ENCODE assay signal across 11 mouse cellular contexts in the genomic region with DNA sequence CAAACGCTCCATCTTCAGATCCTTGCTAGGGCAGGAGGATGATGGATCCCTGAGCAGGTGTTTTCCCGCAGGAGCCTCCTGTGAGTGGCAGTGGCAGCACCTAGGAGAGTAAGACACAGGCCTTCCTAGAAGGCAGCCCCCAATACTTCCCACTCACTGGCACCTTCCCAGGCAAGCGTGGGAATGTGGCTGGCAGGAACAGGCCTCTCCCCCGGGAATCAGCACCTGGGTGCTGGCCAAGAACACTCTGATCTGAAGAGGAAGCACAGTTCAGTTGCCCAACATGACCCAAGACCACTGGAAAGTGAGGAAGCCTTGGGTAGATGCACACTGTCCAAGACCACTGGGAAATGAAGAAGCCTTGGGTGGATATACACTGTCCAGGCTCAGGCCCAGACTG. TPM values are rescaled to one million over a fixed set of nuclear protein-coding genes. Genes with fewer than 3 reads are reported as not detected.
DNase-seq lines count a peak whose midpoint lies in the region; ATAC-seq lines count a peak whose summit lies in the region.
"Had no signal": no experiment of that assay in that cellular context is flagged by ENCODE, and none has a peak within 500 bp of the region (broad histone marks: within the 10 kb centered on the region; RNA-seq: fewer than 3 reads in every experiment).

No protein-coding gene starts in this region.

- no peaks in the 10 kb centered on the region for H3K27me3 ChIP-seq in kidney, embryonic 16.5 days (ENCODE audit: insufficient read depth, low read length)
- H3K27me3 ChIP-seq in midbrain, embryonic 13.5 days, result no peaks in the 10 kb centered on the region
- H3K27me3 ChIP-seq: hindbrain, embryonic 15.5 days; lung, embryonic 15.5 days had no signal

- 81% methylated on average over 4 of the region's 4 CpGs for WGBS in kidney, embryonic 16.5 days
- WGBS in midbrain, embryonic 13.5 days, result 88% methylated on average over 4 of the region's 4 CpGs

- no peak overlapping the region for H3K4me2 ChIP-seq in kidney, embryonic 16.5 days (replicated peaks; ENCODE audit: low read depth, low read length)
- H3K4me2 ChIP-seq in midbrain, embryonic 13.5 days (replicated peaks), result no peak overlapping the region
- H3K4me2 ChIP-seq: hindbrain, embryonic 15.5 days; lung, embryonic 15.5 days had no signal

- H3K9ac ChIP-seq in kidney, embryonic 16.5 days (replicated peaks; ENCODE audit: low read length), result no peak overlapping the region
- no peak overlapping the region for H3K9ac ChIP-seq in midbrain, embryonic 13.5 days (replicated peaks)
- H3K9ac ChIP-seq: hindbrain, embryonic 15.5 days; lung, embryonic 15.5 days had no signal

- no peak overlapping the region for H3K4me3 ChIP-seq in kidney, embryonic 16.5 days (ENCODE audit: low read length)
- no peak overlapping the region for H3K4me3 ChIP-seq in midbrain, embryonic 13.5 days (replicated peaks)
- H3K4me3 ChIP-seq: hindbrain, embryonic 15.5 days; lung, embryonic 15.5 days had no signal

- no peaks in the 10 kb centered on the region for H3K36me3 ChIP-seq in kidney, embryonic 16.5 days (ENCODE audit: insufficient read depth, low read length)
- H3K36me3 ChIP-seq in midbrain, embryonic 13.5 days, result no peaks in the 10 kb centered on the region
- H3K36me3 ChIP-seq: hindbrain, embryonic 15.5 days; lung, embryonic 15.5 days had no signal

- ATAC-seq in kidney, embryonic 16.5 days (ENCODE audit: low FRiP score, low TSS enrichment), result no peak
- no peak for ATAC-seq in midbrain, embryonic 13.5 days

- peak; percentile 54 for DNase-seq in kidney, postnatal 10 days
- DNase-seq in frontal cortex, postnatal 36 days (ENCODE audit: low spot score in 2 of 2), result peak; percentile 45 to 68
- DNase-seq in heart, postnatal 14 days, result peak; percentile 73 to 76
- DNase-seq in lung, postnatal 4 days, result peak; percentile 66 to 69
- no peak for DNase-seq in thymus, postnatal 4 days
- no peak for DNase-seq in natural killer cell, adult 2 months (ENCODE audit: low spot score in 2 of 2)

- H3K27ac ChIP-seq in kidney, embryonic 16.5 days (ENCODE audit: low read length), result no peak overlapping the region
- H3K27ac ChIP-seq in midbrain, embryonic 13.5 days, result no peak overlapping the region
- H3K27ac ChIP-seq: hindbrain, embryonic 15.5 days had no signal

- no peaks in the 10 kb centered on the region for H3K9me3 ChIP-seq in kidney, embryonic 16.5 days (ENCODE audit: low read length)
- no peaks in the 10 kb centered on the region for H3K9me3 ChIP-seq in midbrain, embryonic 13.5 days
- H3K9me3 ChIP-seq: hindbrain, embryonic 15.5 days; lung, embryonic 15.5 days had no signal

- peaks cover 15% of the 10 kb centered on the region for H3K4me1 ChIP-seq in kidney, embryonic 16.5 days (ENCODE audit: insufficient read depth, low read length)
- peaks cover 5% of the 10 kb centered on the region for H3K4me1 ChIP-seq in midbrain, embryonic 13.5 days (replicated peaks)

- intact Hi-C loops in heart, postnatal 14 days (cut with DNase I), result no loop called here

RNA-seq across cellular contexts. Expression of a gene that starts 24.7 kb away (rescaled TPM):
- 257 and 266 TPM in 2 replicates for polyA plus RNA-seq in kidney, embryonic 16.5 days (2015; fragmentation: Nextera tagmentation; extraction: Ambion mirVana)
- 100 to 1,000 TPM; 224 to 237 TPM for total RNA-seq in heart, postnatal 14 days (2021)
- 44.9 and 55.9 TPM in 2 replicates for polyA plus RNA-seq in midbrain, embryonic 13.5 days (2015; fragmentation: Nextera tagmentation; extraction: Ambion mirVana)

RNA-seq across cellular contexts. Expression of a gene that starts 31.4 kb away (rescaled TPM):
- polyA plus RNA-seq in kidney, embryonic 16.5 days (2015; fragmentation: Nextera tagmentation; extraction: Ambion mirVana), result not detected in 2 replicates
- not detected for total RNA-seq in heart, postnatal 14 days (2021)
- polyA plus RNA-seq in midbrain, embryonic 13.5 days (2015; fragmentation: Nextera tagmentation; extraction: Ambion mirVana), result not detected in 2 replicates
- polyA plus RNA-seq: hindbrain, embryonic 15.5 days; lung, embryonic 15.5 days had no signal

RNA-seq across cellular contexts. Expression of a gene that starts 38.6 kb away (rescaled TPM):
- 23.7 and 27.0 TPM in 2 replicates for polyA plus RNA-seq in kidney, embryonic 16.5 days (2015; fragmentation: Nextera tagmentation; extraction: Ambion mirVana)
- total RNA-seq in heart, postnatal 14 days (2021), result 10 to 100 TPM; 43.8 to 49.4 TPM
- polyA plus RNA-seq in midbrain, embryonic 13.5 days (2015; fragmentation: Nextera tagmentation; extraction: Ambion mirVana), result 21.4 and 27.9 TPM in 2 replicates
- total RNA-seq: MEL had no signal

RNA-seq across cellular contexts. Expression of a gene that starts 49.1 kb away (rescaled TPM):
- 53.0 and 57.0 TPM in 2 replicates for polyA plus RNA-seq in kidney, embryonic 16.5 days (2015; fragmentation: Nextera tagmentation; extraction: Ambion mirVana)
- total RNA-seq in heart, postnatal 14 days (2021), result 10 to 100 TPM; 47.8 to 51.8 TPM
- polyA plus RNA-seq in midbrain, embryonic 13.5 days (2015; fragmentation: Nextera tagmentation; extraction: Ambion mirVana), result 4.0 and 5.3 TPM in 2 replicates

Comparison
In these comparisons a context has a peak if more than half of its experiments do, and no peak if none do; other contexts are left out.
1. DNase-seq: peak in kidney, postnatal 10 days (single experiment), frontal cortex, postnatal 36 days (2 of 2), heart, postnatal 14 days (2 of 2) and lung, postnatal 4 days (2 of 2); none in thymus, postnatal 4 days (single experiment) and natural killer cell, adult 2 months (0 of 2).